Mouse (Mus musculus): ENCODE measurements around the gene Pygo1.

DNA sequence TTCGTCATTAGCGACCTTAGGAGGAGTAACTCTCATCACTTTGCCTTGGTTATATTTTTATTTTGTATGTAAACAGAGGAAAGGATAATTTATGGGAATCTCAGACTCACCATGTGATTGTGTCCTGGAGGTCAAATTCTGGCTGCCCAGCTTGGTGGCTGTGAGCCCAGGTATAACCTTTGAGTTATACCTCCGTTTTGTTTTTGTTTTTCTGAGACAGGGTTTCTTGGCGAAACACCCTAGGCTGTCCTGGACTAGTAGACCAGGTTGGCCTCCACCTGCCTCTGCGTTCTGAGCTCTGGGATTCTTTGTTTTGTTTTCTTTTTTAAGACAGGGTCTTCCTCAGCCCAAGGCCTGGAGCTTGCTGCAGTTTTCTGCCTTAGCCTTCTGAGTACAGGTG is 63.3 kb downstream of the Pygo1 start:
- TF ChIP-seq USF1 (IDR thresholded peaks at IDR 0.05; ENCODE audit: low read depth, low read length) (no peak), POLR2A (IDR thresholded peaks at IDR 0.05; ENCODE audit: low read depth, low read length) (no peak), EP300 (IDR thresholded peaks at IDR 0.05; ENCODE audit: low read length) (no peak), MAFK (IDR thresholded peaks at IDR 0.05; ENCODE audit: insufficient replicate concordance, low read length) (no peak), CTCF (conservative IDR thresholded peaks at IDR 0.05 in 1 of 2, IDR thresholded peaks at IDR 0.05 in 1 of 2; ENCODE audit: low read depth in 2 of 2, low read length in 2 of 2) (no peak), TCF12 (IDR thresholded peaks at IDR 0.05; ENCODE audit: low read depth, low read length) (no peak)
